Mouse (Mus musculus) hematopoietic stem cell, adult 5-6 weeks (primary cell): ENCODE measurements around the gene Tent5b. TPM values are rescaled to one million over a fixed set of nuclear protein-coding genes. Genes with fewer than 3 reads are reported as not detected.
A peak's percentile ranks its signal among the peaks of the same experiment; 100 is the strongest.

ENCODE experiments used
- ATAC-seq, 2 experiments: fragments of 125-278 bp in 1 of 2; replicated peaks in 1 of 2; 2 replicates each; pipeline ENCODE4 v1.8.0; 2016 to 2017; ENCODE audit warnings: inconsistent platforms in 2 of 2, mild to moderate bottlenecking in 2 of 2, moderate number of reproducible peaks in 2 of 2, low read depth in 1 of 2, moderate TSS enrichment in 1 of 2; ENCODE audit not compliant: low FRiP score in 2 of 2, poor library complexity in 2 of 2, severe bottlenecking in 2 of 2, insufficient read depth in 1 of 2, low TSS enrichment in 1 of 2
- total RNA-seq: library from RNA; stranded (forward); fragments of 172-1452, 232-1000 nt; gene quantifications from 2 replicates; pipeline ENCODE4 v1.2.3, GENCODE M21; 2017

Tent5b gene
- total RNA-seq, 1 experiment from 2014 or later = not detected

DNA sequence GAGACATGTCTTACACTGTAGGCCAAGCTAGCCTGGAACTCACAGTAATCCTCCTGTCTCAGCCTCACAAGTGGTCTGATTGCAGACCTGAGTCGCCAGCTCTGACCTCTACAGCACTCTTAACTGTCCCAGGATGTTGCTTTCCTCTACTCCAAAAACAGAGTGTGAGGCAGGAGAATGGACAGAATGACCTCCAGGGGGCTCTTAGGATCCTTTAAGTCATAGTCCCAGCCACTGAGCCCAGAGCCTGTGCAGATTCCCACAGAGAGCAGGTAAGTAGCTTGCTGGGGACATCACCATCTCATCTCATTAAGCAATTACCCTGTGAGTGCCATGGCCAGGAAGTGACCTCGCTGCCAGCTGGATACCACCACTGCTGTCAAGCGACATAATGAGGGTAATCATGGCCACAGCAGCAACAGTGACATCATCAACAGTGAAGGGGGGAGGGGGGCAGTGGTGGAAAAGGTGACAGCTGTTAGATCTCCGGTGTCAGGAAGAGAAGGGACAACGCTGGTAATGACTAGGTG, 19.1 kb upstream of the Tent5b start:
- no peak for ATAC-seq

DNA sequence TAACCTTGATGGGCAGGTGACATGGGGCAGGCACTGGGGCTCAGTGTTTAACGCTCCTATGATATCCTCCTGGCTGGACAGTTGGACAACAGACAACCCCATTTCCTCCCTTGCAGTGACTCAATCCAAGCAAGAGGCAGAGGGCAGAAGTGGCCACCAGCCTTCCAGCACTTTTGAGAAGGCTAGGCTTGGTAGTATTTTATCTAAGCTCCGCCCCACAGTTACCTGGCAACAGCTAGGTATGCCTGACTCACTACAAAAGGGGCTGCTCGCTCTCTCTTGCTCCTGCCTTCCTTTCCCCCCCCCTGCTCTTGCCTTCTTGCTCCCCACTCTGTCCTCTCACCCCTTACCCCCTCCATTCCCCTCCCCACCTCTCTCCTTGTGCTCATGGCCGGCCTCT, 18.6 kb upstream of the Tent5b start:
- no peak for ATAC-seq

DNA sequence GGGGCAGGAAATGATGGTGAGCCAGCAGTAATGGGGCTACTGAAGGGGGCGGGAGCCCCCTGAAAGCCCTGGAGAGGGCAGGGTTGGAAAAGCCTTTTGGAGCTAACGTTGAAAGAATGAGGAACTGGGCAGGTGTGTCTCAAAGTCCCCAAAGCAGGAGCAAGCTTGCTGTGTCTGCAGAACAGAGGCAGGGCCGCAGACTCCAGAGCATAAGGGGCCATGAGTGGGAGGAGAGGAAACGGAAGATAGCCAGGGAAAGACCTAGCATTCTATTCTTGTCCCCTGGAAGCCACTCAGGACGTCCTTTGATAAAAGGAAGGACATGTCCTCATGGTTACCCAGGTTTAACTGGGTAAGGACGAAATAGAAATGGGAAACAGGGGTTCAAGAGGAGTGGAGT, 16.7 kb upstream of the Tent5b start:
- ATAC-seq = 0 out of 4 replicates have a peak, but pooled peaks of 1 of the 2 experiments have one; percentile 25

DNA sequence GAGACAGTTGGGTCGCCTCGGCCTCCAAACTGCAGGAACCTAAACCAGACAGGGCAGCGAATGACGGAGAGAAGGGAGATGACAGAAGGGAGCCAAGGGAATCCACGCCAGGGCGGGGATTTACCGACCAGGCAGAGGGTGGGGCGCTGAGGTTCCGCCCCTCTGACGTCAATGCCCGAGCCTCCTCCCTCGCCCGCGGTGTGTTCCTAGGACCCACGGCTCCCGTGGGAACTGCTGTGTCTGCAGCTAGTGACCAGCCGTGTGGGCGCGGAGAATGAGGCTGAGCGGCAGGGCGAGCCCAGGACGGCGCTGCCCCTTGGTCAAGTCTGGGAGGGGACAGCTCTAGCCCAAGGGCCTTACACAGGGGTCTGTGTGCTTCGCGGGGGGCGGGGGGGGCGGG, 11.9 kb upstream of the Tent5b start:
- ATAC-seq = peak; percentile 67 to 91

DNA sequence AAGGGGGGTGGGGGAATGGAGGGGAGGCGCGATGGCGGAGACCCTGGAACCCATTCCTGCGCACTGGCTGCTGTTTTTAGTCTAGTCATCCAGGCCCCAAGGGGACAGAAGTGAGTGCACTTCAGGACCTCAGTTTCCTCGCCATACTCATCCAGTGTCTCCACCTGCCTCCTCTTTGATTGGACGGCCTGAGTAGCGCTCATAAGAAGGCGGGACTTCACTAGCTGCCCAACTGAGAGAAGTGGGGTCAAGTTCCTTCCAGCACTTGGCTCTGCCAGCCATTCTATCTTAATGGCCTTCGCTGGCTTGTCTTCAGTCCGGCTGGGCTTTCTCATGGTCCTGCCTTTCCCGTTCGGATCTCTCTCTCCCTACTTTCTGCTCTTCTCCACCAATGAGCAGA, 10.8 kb upstream of the Tent5b start:
- ATAC-seq = no peak

DNA sequence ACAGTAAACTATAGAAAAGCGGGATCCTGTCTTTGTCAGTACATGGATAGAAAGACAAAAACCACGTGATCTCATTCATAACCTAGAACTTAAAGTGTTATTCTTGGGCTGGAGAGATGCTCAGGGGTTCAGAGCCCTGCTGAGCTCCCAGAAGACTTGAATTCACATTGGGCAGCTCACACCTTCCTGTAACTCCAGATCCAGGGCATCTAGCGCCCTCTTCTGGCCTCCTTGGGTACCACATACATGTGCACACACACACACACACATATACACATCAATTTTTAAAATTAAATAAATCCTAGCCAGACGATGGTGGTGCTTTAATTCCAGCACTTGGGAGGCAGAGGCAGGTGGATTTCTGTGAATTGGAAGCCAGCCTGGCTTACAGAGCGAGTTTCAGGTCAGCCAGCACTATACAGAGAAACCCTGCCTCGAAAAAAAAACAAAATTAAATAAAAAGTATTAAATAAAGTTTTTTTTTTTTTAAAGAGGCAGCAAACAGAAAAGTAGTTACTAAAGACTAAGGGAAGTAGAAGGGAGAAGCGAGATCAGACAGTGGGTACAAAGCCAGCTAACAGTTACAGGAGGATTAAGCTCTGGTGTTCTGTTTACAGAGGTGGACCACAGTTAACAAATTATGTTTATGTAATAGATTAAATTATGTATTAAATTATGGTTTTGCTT, 8.7 kb upstream of the Tent5b start:
- ATAC-seq = no peak

DNA sequence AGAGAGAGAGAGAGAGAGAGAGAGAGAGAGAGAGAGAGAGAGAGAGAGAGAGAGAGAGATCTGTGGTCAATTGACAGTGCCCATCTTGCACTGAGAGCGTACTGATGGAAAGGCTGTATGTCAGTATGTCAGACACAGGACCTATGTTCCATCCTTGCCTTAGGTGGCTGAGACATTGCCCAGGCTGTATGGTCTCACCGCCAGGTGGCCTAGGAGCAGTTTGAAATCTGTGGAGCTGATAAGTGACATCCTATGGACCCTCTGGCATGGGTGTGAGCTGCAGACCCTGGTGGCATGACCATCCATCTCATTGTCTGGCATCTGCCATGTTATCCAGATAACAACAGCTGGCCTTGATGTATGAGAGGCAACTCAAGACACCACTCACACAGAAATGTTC, 6.1 kb upstream of the Tent5b start:
- no peak for ATAC-seq

DNA sequence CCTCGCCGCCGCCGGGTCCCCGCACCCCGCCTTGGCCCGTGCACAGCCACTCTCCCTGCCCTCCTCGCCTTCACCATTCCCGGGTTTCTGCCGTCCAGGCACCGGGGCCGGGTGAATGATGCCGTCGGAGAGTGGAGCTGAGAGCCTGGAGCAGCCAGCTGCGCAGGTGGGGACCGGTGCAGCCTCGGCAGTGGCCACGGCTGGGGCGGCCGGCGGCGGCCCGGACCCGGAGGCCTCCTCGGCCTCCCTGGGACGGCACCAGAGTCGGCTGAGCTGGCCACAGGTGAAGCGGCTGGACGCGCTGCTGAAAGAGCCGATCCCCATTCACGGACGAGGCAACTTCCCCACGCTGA, 229 bp downstream of the Tent5b start:
- no peak for ATAC-seq

DNA sequence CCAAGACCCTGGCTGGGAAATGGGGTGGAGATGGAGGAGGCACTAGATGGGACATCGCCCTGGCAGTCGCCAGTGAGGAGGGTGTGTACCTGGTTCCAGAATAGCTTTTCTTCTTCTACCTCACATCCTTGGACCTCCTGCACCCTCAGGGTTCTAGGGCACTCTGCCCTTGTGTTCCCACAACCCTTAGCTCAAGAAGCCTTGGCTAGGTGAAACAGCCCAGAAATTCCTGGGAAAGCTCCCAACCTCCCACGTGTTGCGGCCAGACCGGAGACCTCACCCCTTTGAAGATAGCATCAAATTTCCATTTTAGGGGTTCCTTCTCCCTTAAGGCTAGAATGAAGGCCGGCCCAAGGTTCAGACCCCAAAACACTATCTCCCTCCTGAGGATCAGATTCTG, 822 bp downstream of the Tent5b start:
- ATAC-seq = no peak

DNA sequence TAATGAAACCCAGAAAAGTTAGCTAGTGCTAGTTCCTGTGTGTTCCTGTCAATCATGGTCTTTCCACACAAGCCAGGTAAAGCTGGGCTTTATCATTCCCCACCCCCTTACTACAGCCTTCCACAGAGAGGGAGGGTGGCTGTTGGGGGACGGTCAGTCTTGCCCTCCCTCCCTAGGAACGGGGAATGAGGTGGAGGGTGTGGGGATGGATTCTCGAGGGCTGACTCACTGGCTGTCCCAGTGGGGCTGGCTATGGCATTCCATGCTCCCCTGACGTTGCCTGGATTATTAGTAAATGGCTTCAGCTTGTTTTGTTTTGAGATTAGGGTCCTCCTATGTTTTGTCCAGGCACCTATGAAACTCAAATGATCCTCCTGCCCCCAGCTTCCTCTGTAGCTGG, 1.6 kb downstream of the Tent5b start:
- no peak for ATAC-seq

DNA sequence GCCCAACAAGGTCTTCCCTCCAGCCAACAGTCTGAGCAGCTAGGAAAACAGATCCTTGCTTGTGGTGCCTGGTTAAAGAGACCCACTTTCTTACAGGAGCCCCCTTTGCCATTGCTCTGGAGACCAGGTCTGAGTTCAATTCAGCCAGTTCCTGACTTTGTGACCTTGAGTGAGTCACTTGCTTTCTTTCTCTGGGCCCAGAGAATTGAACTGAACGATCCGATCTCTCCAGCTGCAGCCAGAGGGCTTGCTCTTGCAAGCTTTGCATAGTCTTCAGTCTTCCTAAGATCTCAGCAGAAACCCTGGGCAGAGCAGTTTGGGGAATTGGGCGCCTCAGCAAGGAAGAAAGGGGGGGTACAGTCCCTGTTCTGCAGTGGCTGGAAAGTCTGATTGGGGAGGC, 2.5 kb downstream of the Tent5b start:
- no peak for ATAC-seq

DNA sequence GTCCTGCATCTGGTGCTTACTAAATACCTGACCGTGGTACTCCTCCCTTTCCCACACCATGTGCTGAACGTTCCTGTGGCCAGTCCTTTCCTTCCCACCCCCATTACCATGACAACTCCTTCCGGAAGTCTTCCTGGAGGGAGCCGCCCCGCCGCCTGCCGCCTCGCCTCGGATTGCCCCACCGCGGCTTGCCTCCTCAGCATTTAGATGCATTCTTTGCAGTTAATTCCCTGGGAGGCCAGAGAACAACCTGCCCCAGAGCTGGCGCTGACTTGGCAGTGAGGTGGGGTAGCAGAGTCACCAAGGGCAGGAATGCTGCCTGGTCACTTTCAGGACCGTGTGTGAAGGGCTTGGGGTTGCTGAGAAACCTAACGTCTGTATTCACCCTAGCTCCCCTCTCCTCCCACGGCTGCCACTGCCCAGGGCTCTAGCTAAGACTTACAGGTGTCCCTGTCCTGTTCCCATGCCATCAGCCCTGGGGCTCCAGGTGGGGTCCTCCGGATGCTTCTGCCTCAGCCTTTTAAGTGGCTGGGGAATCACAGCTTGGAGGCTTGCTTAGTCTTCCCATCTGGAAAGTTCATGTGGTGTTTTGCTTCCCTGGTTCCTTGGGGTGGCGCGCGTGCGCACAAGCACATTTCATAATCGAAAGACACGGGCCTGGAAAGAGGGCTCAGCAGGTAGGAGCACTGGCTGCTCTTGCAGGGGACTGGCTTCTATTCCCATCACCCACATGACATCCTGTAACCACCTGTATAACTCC, 4.5 kb downstream of the Tent5b start:
- no peak for ATAC-seq

DNA sequence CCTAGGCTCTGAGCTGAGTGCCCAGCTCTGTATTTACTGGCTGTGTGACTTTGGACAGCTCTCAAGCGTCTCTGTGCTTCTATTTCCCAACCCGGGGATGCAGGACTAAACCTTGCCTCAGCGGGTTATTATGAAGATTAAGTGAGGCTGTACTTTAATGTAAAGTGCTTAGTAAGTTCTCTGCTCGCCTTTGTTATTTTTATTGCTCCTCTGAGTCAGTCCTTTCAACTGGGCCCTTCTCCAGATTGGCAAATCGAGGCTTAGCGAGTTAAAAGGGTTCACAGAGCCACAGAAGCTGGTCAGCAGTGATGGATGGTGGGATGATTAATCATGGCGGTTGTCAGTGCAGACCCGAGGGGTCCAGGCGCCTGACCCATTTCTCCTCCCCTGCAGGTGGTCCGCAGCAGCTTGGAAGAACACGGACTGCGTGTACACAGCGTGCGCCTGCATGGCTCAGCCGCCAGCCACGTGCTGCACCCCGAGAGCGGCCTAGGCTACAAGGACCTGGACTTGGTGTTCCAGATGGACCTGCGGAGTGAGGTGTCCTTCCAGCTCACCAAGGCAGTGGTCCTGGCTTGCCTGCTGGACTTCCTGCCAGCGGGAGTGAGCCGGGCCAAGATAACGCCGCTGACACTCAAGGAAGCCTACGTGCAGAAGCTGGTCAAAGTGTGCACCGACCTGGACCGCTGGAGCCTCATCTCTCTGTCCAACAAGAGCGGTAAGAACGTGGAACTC, 5.9 kb downstream of the Tent5b start:
- ATAC-seq = no peak

DNA sequence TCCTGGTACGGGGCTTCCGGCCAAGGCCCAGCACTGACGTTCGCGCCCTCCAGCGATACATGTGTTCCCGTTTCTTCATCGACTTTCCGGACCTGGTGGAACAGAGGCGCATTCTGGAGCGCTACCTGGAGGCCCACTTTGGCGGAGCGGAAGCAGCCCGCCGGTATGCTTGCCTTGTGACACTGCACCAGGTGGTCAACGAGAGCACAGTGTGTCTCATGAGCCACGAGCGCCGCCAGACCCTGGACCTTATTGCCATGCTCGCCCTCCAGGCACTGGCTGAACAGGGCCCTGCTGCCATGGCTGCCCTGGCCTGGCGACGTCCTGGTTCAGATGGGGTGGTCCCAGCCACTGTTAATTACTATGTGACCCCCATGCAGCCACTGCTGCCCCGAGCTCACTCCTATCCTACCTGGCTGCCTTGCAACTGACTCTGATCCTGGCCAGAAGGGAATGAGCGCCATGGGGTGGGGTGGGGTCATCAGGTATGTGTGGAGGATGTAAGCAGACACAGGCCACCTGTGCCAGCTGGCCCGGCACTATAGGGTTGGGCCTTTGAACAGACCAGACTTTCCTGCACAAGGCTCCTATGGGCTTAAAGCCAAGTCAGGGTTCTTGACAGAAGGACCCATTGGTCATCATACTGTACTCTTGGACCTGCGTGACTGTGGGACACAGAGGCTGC, 6.9 kb downstream of the Tent5b start:
- no peak for ATAC-seq

DNA sequence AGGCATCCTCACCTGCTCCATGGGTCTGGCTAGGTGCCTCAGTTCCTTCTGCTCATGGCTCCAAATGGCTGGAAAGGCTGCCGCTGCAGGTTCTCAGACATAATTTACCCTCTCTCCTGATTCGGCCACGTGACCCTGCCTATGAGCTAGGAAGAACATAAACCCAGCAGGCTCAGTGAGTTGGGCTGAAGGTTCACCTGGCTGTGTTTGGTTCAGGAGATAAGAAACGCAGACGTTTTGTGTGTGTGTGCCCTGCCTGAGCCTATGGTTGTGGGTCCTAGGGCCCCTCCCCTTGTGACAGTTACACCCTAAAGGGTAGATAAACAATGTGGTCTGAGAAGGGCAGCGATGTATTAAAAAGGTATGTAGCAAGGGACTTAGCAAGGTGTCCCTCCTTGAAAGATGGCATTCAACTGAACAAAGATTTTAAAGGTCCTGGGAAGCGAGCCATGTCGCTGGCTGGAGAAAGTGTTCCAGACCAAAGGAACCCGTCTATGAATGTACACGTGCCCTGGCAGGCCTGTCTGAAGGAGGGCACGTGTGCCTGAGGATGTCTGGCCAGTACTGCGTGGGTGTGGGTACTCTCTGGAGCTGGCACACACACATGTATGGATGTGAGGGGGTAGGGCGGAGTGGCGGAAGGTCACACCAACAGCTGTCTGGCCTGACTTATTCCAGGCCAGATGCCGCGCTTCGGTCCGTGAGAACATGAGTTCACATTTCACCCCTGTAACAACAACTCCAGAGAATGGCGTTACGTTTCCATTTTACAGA, 8.9 kb downstream of the Tent5b start:
- ATAC-seq = no peak

DNA sequence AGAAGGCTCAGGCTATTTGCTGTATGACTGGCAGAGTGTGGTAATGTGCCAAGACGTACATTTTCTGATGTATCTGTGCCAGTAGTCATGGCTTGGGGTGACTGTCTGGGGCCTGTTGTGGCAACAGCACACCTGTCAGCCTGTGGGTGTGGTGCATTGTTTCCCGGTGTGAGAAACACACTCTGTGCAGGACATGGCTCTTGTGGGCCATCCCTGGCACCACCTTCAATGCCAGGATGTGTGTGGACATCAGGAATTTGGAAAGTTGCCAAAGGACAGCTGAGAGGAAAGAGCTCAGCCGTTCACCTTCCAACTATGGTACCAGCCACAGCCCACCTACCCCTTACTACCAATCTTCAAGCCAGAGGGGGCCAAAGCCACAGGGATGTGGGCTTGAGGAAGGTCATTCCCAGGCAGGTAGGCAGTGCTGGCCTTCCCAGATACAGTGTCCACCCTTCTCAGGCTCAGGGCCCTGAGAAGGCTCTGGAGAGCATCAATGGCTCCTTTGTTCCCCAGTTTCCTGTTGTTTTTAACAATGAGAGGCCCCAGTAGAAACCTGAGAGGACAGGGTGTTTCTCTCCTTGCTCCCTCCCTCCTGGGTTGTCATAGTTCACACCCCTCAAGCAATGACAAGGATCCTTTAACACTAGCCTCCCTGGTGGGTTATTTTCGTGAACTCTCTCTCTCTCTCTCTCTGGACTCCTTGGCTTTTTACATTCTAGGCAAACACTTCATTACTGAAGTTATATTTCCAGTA, 9.7 kb downstream of the Tent5b start:
- ATAC-seq = no peak
